Mouse (Mus musculus) heart, postnatal 0 days (tissue): Measurements from ENCODE around the gene 4933430I17Rik.

Experiments used
- CTCF ChIP-seq: IDR thresholded peaks from 2 replicates; pipeline ENCODE4 v1.5.1; 2016; ENCODE audit warnings: antibody characterized with exemption, control low read depth, low read depth
- EP300 ChIP-seq: IDR thresholded peaks from 2 replicates; pipeline ENCODE4 v1.6.1; 2016; ENCODE audit warnings: antibody characterized with exemption, low read depth

DNA sequence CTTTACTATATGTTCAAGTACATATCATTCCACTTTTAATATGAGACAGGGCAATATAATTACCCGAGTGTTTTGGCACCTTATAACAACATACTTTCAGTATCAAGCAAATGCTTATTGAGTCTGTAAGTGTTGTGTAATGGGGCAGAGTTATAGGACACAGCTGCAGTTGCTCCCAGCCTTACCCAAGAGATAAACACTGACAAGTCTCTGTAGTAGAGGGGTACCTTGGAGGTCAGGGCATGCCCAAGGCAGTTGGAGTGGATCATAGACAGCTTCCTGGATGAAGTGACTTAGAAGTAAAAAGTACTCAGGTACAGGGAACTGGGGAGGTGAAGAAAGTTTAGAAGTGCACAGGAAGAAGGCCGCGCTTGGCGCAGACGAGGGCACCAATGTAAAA, 38.0 kb upstream of the 4933430I17Rik start:
- TF ChIP-seq CTCF: no peak
- TF ChIP-seq EP300: no peak
